Mouse (Mus musculus): Measurements from ENCODE around the gene Grin2b.

DNA sequence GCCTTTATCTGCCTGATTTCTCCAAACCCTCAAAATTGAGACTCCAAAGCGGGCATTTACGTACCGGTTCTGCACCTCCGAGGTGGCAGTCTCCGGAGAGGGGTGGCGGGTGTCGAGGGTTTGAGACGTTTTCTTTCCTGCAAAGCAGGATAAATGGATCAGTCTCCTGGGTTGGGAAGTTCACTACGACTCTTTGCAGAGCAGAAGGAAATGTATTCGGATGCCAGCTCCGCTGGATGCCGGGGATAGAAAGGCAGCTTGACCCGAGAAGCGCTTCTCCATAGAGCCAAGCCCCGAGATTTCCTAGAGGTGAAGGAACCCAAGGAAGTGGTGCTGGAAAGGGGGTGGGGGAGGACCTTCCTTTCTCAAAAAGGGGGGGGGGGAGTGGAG lies 515 bp downstream of the Grin2b start:
- no peak for TF ChIP-seq TAL1 (IDR thresholded peaks at IDR 0.05; ENCODE audit: low read length)
- TF ChIP-seq GATA1 (IDR thresholded peaks at IDR 0.05; ENCODE audit: low read length) = no peak

Data from erythroblast, embryonic 14.5 days (primary cell).